Mouse (Mus musculus) ES-Bruce4 (cell line): ENCODE data around the gene Phkg1.

Experiments used
- CTCF ChIP-seq: IDR thresholded peaks from one replicate; pipeline ENCODE4 v1.8.1; 2011; ENCODE audit warnings: low read depth, low read length
- EP300 ChIP-seq: IDR thresholded peaks from 2 replicates; pipeline ENCODE4 v1.6.1; 2011; ENCODE audit warnings: low read depth, low read length; ENCODE audit not compliant: insufficient read depth
- POLR2A ChIP-seq: IDR thresholded peaks from one replicate; pipeline ENCODE4 v1.8.1; 2011; ENCODE audit warnings: low read length; ENCODE audit not compliant: insufficient read depth

DNA sequence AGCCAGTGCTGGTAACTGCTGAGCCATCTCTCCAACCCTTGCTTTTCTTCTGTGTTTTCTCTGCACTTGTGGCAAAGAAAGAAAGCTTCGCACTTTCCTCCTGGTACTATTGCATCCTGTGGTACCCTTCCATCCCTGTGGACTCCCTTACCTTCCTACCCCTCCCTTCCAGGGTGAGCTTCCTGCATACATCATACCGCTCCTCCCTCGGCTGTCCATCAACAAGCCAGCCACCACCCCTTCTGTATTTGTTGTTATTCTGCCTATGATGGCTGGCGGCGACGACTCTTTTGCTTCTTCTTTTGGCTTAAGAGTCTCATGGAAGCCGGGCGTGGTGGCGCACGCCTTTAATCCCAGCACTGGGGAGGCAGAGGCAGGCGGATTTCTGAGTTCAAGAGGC, 23.3 kb downstream of the Phkg1 start:
- no peak for TF ChIP-seq POLR2A
- no peak for TF ChIP-seq EP300
- no peak for TF ChIP-seq CTCF
